Mouse (Mus musculus) liver, embryonic 14.5 days (tissue): ENCODE measurements at regions not wholly inside any gene's neighbourhood (a gene's known extent, or its start where the extent isn't known, plus 50 kb on each side); places are given as distances from the start of the nearest gene placed in this dataset.

Experiments
- ATAC-seq: fragments of 200-750 bp; cut with Nextera tagmentation; 2 replicates; pipeline ENCODE4 v1.8.0; 2017; ENCODE audit warnings: moderate number of reproducible peaks, mild to moderate bottlenecking, moderate library complexity; ENCODE audit not compliant: insufficient read depth
- DNase-seq, 3 experiments: peaks; one replicate each; pipeline ENCODE4 v3.0.0-alpha.2; 2012 to 2013; ENCODE audit warnings: low read depth in 3 of 3, low spot score in 3 of 3
- H3K27ac ChIP-seq: fragments of 300-500 bp; sonication (generic); 2 replicates; pipeline ENCODE4 v1.5.1; 2014; ENCODE audit warnings: moderate library complexity, mild to moderate bottlenecking, control low read depth, inconsistent platforms
- H3K27me3 ChIP-seq: fragments of 300-500 bp; sonication (generic); 2 replicates; pipeline ENCODE4 v1.6.1; 2014; ENCODE audit warnings: mild to moderate bottlenecking, low read length, moderate library complexity; ENCODE audit not compliant: control insufficient read depth, insufficient read depth
- H3K36me3 ChIP-seq: fragments of 300-500 bp; sonication (generic); replicated peaks from 2 replicates; pipeline ENCODE4 v1.6.1; 2014; ENCODE audit warnings: low read depth; ENCODE audit not compliant: control insufficient read depth, insufficient read depth
- H3K4me1 ChIP-seq, 2 experiments: fragments of 200-500 bp in 1 of 2; fragments of 300-500 bp in 1 of 2; sonication (generic) in 1 of 2; replicated peaks; 2 replicates each; pipeline ENCODE4 v1.6.1; 2012 to 2014; ENCODE audit warnings: antibody characterized with exemption in 1 of 2, inconsistent platforms in 1 of 2, low read length in 1 of 2; ENCODE audit not compliant: control insufficient read depth in 2 of 2, insufficient read depth in 2 of 2
- H3K4me2 ChIP-seq: fragments of 300-500 bp; sonication (generic); 2 replicates; pipeline ENCODE4 v1.6.1; 2014; ENCODE audit warnings: low read depth, mild to moderate bottlenecking, control low read depth, moderate library complexity
- H3K4me3 ChIP-seq, 2 experiments: fragments of 200-500 bp in 1 of 2; fragments of 300-500 bp in 1 of 2; sonication (generic) in 1 of 2; 2 replicates each; pipeline ENCODE4 v1.5.1; 2012 to 2014; ENCODE audit warnings: low read depth in 2 of 2, low read length in 2 of 2, mild to moderate bottlenecking in 2 of 2, control low read depth in 1 of 2, inconsistent platforms in 1 of 2, moderate library complexity in 1 of 2; ENCODE audit not compliant: insufficient read depth in 1 of 2
- H3K9ac ChIP-seq: fragments of 300-500 bp; sonication (generic); replicated peaks from 2 replicates; pipeline ENCODE4 v1.6.1; 2014; ENCODE audit warnings: mild to moderate bottlenecking, control low read depth, moderate library complexity
- H3K9me3 ChIP-seq: fragments of 300-500 bp; sonication (generic); 2 replicates; pipeline ENCODE4 v1.6.1; 2016; ENCODE audit warnings: low read length, mixed read lengths; ENCODE audit not compliant: control insufficient read depth
- CTCF ChIP-seq: IDR thresholded peaks from 2 replicates; pipeline ENCODE4 v1.5.1; 2016; ENCODE audit warnings: antibody characterized with exemption, low read depth, control low read depth
- EP300 ChIP-seq: IDR thresholded peaks from 2 replicates; pipeline ENCODE4 v1.6.1; 2016; ENCODE audit warnings: antibody characterized with exemption, low read depth
- WGBS: fragments of 180-500 bp; shearing (Covaris S2); extraction: QIAGEN DNeasy Blood & Tissue Kit; methylation state at CpG from one replicate; pipeline ENCODE4 v1.1.7; 2014; ENCODE audit not compliant: insufficient replicate concordance; 5-methylcytosine and 5-hydroxymethylcytosine counted together

GRCm38 (mm10) chr5:134802161-134802719, 55.1 kb upstream of the Eln start:
- TF ChIP-seq CTCF: no peak
- TF ChIP-seq EP300: no peak
- Histone ChIP-seq H3K4me3 (no peak overlapping the region), H3K9ac (no peak overlapping the region), H3K27ac (no peak overlapping the region), H3K4me2 (no peak overlapping the region), H3K4me1 (no peaks in the 10 kb centered on the region), H3K9me3 (no peaks in the 10 kb centered on the region), H3K36me3 (no peaks in the 10 kb centered on the region), H3K27me3 (no peaks in the 10 kb centered on the region)
- ATAC-seq (no peak), DNase-seq (no peak)
- 39% methylated on average over 11 of the region's 11 CpGs for WGBS

GRCm38 (mm10) chr5:134800481-134800880, 53.4 kb upstream of the Eln start:
- Histone ChIP-seq H3K9ac (no peak overlapping the region), H3K4me3 (no peak overlapping the region), H3K27ac (no peak overlapping the region), H3K9me3 (no peaks in the 10 kb centered on the region), H3K36me3 (no peaks in the 10 kb centered on the region), H3K27me3 (no peaks in the 10 kb centered on the region), H3K4me2 (no peak overlapping the region), H3K4me1 (no peaks in the 10 kb centered on the region)
- 59% methylated on average over 3 of the region's 3 CpGs for WGBS
- ATAC-seq (no peak), DNase-seq (no peak)
- TF ChIP-seq EP300 (no peak), CTCF (no peak)

- Histone ChIP-seq H3K4me1 (no peaks in the 10 kb centered on the region), H3K27me3 (no peaks in the 10 kb centered on the region), H3K4me2 (no peak overlapping the region), H3K9ac (no peak overlapping the region), H3K36me3 (no peaks in the 10 kb centered on the region), H3K27ac (no peak overlapping the region), H3K9me3 (no peaks in the 10 kb centered on the region), H3K4me3 (no peak overlapping the region)
- DNase-seq: no peak
- TF ChIP-seq CTCF (no peak), EP300 (no peak)
- ATAC-seq: no peak
Observed at GRCm38 (mm10) chr5:134799911-134800310, 52.8 kb upstream of the Eln start.

- no peak overlapping the region for H3K4me2 ChIP-seq
- 72% methylated on average over 18 of the region's 18 CpGs for WGBS
- no peak for TF ChIP-seq EP300
- no peak for TF ChIP-seq CTCF
Observed at GRCm38 (mm10) chr5:134797688-134798094, 50.6 kb upstream of the Eln start.

More at GRCm38 (mm10) chr5:134797688-134798094, 50.6 kb upstream of the Eln start:
- Histone ChIP-seq H3K27ac (no peak overlapping the region), H3K9me3 (no peaks in the 10 kb centered on the region), H3K4me1 (no peaks in the 10 kb centered on the region), H3K4me3 (no peak overlapping the region), H3K27me3 (no peaks in the 10 kb centered on the region), H3K9ac (no peak overlapping the region), H3K36me3 (no peaks in the 10 kb centered on the region)
- DNase-seq (no peak), ATAC-seq (no peak)
